Mouse (Mus musculus) kidney, adult 2 months (tissue): ENCODE results near the gene Hus1.

Experiments used
- CTCF ChIP-seq: fragments of 200-500 bp; conservative IDR thresholded peaks from 2 replicates; pipeline ENCODE4 v1.5.1; 2011; ENCODE audit warnings: low read depth, mild to moderate bottlenecking, control low read depth, low read length, moderate library complexity, mixed read lengths; ENCODE audit not compliant: insufficient read depth, insufficient read length
- POLR2A ChIP-seq: fragments of 200-500 bp; IDR thresholded peaks from one replicate; pipeline ENCODE4 v1.6.1; 2011; ENCODE audit warnings: low read depth, low read length, control low read depth

GRCm38 (mm10) chr11:9010416-9010815 lies 575 bp downstream of the Hus1 start:
- no peak for TF ChIP-seq CTCF
- TF ChIP-seq POLR2A: no peak
